Mouse (Mus musculus) splenic B cell, adult 2 months (primary cell): ENCODE measurements at regions not wholly inside any gene's neighbourhood (a gene's known extent, or its start where the extent isn't known, plus 50 kb on each side); places are given as distances from the start of the nearest gene placed in this dataset.

Source experiments
- DNase-seq: peaks from one replicate; pipeline ENCODE4 v3.0.0-alpha.2; 2011; ENCODE audit warnings: low read depth, low spot score
- H3K27me3 ChIP-seq: 2 replicates; pipeline ENCODE4 v1.6.1; 2012; ENCODE audit warnings: mild to moderate bottlenecking, low read length, moderate library complexity, mixed read lengths; ENCODE audit not compliant: control insufficient read depth, poor library complexity, insufficient read depth, severe bottlenecking
- H3K36me3 ChIP-seq: 2 replicates; pipeline ENCODE4 v1.6.1; 2012; ENCODE audit warnings: mild to moderate bottlenecking, low read length, moderate library complexity, mixed read lengths; ENCODE audit not compliant: control insufficient read depth, poor library complexity, insufficient read depth, severe bottlenecking

DNA sequence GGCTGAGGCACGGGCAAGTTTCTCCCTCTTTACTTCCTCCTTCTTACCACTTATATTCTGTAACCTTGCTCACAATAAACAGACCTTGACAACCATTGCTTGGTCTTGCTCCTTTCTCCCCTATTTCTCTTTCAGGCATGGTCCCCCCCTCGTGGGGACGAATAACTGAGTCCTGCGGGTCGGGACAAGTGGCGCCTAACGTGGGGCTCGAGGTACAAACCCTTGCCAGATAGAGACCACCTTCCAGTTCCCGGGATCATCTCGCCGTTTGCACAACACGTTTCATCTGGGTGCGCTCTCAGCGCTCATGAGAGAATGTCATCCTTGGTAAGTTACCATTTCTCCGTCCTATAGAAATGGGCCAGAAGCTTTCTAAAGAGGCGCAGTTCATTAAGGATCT, 79.6 kb upstream of the Foxn3 start:
- H3K27me3 ChIP-seq: no peaks in the 10 kb centered on the region
- peaks cover 7% of the 10 kb centered on the region for H3K36me3 ChIP-seq
- DNase-seq: no peak

DNA sequence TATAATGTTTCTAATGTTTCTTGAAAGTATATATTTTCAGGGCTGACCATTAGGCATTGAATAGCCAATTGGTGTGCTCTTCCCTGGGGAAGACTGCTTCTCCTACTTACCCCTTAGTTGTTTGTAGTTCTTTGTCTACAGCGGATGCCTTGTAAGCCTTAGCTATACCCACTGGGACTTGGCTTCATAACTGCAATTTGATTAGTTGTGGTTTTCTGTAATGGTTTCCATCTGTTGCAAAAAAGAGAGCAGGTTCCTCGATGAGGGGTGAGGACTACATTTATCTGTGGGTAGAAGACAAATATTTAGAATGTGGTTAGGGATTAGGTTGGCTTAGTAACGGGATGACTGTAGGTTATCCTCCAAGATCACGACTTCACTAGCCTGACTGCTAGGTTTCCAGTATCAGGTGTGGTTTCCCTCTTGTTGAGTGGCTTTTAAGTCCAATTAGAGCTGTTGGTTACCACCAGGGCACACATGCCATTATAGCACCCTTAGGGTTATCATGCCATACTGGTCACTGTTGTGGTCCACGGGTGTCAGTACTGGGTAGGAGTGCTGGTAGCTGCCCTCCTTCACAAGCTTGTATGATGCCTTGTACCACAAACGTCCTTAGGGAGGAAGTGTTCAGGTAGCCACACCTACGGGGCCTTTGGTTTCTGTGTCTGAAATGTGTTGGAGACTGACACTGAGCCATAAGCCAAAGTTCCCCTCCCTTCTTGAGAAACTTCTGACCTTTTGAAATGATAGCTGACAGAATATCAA, 78.9 kb upstream of the Foxn3 start:
- Histone ChIP-seq H3K27me3 (no peaks in the 10 kb centered on the region), H3K36me3 (peaks cover 7% of the 10 kb centered on the region)
- peak; percentile 78 for DNase-seq

DNA sequence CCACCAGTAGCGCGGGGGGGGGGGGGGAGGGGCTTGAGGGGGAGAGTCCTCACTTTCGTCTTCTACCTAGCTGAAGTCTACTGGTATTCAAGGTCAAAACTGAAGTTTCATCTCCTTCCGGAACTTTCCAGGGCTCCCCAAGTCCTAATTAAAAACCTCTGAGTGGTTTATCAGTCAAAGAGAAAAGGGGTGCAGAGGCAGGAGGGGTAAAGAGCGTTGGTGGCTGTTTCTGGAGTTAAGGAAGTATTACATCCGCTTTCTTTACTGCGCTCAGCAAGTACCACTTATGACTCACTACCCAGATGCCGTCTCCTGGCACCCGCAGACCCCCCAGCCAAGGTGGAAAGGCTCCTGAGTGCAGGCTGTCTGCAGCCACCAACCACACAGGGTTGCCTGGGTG, 77.9 kb upstream of the Foxn3 start:
- Histone ChIP-seq H3K36me3 (peaks cover 7% of the 10 kb centered on the region), H3K27me3 (no peaks in the 10 kb centered on the region)
- peak; percentile 84 for DNase-seq

DNA sequence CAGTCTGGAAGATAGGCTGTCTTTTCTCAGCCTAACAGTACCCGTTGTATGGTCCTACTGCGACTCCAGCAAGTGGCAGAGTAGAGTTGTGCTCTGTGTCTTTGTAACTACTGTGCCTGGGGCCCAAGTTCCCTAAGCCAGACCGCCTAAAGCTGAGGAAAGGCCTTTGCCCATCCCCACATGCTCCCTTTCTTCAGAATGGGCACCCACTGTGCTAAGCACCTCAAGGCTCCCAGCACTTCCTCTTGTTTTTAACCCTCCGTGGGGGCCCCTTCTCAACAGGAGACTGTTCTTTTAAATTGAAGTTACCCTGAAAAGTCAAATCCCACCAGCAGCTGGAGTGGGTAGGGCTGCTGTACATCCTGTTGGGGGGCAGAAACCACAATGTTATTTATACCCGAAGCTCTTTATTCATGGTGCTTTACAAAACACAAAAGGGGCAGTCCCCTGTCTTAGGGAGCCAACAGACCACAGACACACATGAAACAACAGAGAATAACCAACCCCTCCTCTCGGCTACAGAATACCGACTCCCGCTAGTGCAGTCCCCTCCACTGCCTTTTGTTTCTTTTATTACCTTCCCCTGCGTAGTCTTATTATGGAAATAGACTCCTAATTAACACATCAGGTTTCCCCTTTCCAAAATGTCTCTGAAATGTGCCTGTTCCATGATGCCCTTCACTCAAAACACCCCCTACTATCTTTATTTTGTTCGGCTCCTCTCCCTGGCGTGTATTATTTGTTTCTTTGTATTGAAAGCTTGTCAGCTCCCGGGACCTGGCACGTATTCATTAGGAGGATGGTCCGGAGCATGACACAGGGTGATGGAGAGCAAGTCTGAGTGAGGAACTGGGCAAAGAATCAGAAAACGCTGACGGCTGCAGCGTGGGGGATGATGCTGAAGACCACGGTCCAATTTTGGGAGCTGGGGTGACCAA, 77.1 kb upstream of the Foxn3 start:
- H3K36me3 ChIP-seq: peaks cover 7% of the 10 kb centered on the region
- DNase-seq: peak; percentile 85
- no peaks in the 10 kb centered on the region for H3K27me3 ChIP-seq

DNA sequence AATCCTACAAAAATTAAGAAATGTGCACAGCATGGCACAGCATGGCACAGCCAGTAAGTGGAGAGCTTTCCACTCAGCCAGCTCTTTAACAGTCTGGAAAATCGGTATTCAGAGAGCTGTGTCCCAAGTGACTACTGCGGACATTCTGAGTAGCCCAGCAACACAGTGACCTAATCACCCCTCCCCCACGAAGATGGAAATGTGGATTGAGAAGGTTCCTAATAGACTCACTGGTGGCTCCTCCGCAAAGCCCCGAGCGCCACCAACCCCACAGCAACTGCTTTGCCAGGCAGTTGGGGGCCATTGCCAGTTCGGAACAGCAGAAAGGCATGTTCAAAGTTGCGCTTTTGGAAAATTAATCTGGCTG, 76.4 kb upstream of the Foxn3 start:
- H3K36me3 ChIP-seq: peaks cover 5% of the 10 kb centered on the region
- DNase-seq: peak; percentile 32
- no peaks in the 10 kb centered on the region for H3K27me3 ChIP-seq

DNA sequence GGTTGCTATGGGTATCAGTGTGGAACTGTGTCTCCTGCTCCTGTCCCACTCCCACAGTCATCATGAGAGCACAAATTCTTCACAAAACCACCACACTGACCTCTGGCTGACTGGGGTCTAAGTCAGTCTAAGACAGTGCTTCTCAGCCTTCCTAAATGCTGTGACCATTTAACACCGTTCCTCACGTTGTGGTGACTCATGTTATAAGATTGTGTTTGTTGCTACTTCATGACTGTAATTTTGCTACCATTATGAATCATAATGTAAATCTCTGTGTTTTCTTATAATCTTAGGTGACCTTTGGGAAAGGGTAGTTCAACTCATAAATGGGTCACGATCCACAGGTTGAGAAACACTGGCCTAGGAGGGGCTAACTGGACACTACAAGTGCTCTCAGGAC, 75.7 kb upstream of the Foxn3 start:
- Histone ChIP-seq H3K36me3 (peaks cover under 1% of the 10 kb centered on the region; the same call in 1 of the 2 replicates), H3K27me3 (no peaks in the 10 kb centered on the region)
- DNase-seq: no peak

DNA sequence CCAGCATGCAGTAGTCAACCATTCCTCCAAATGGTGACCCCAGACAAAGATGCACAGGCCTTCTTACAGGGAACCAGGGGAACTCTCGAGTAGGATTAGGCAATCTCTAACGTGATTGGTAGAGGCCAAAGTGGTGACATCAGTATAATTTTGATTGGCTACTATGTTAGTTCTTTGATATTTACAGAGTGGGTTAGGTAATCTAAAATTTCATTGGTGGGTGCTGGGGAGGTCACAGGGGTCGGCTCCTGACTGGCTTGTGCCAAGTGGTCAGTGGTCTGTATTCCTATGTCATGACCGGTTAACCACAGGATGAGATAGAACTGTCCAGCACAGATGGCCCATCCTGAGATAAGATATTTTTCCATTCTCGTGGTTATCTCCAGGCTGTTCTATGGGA, 74.6 kb upstream of the Foxn3 start:
- no peaks in the 10 kb centered on the region for H3K36me3 ChIP-seq
- no peaks in the 10 kb centered on the region for H3K27me3 ChIP-seq
- no peak for DNase-seq

DNA sequence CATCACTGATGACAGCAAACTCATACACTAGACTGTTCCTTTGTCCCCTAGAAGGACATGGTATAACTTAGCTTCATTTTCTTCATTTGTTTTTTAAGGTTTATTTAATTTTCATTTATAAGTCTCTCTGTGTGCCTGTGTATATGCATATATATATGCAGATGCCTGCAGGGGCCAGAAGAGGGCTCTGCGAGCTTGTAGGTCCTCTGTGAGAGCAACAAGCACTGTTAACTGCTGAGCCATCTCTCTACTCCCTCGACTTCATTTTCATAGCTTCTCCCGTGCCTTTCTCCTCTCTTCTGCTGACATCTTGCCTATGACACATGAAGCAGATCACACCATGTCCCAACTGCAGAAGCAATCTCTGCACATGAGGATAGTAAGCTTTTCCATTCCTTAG, 72.9 kb upstream of the Foxn3 start:
- H3K27me3 ChIP-seq: no peaks in the 10 kb centered on the region
- DNase-seq: peak; percentile 42
- no peaks in the 10 kb centered on the region for H3K36me3 ChIP-seq

DNA sequence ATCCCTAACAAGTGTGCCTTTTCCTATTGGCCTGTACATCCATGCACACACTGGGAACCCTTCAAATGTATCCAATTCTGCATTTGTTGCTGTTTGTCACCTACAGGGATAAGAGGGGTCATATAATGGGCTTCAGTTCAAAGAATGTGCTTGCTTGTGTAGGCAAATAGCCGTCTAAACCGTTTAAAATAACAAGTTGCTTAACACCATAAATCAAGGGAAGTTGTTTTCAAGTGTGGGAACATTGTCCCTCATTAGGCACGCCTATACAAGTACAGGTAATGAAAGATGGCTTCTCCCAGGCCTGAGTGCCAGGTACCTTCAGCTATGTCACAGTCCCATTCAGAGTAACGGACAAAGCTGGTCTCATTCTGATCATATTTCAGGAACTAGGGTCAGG, 72.0 kb upstream of the Foxn3 start:
- no peak for DNase-seq
- Histone ChIP-seq H3K36me3 (no peaks in the 10 kb centered on the region), H3K27me3 (no peaks in the 10 kb centered on the region)

DNA sequence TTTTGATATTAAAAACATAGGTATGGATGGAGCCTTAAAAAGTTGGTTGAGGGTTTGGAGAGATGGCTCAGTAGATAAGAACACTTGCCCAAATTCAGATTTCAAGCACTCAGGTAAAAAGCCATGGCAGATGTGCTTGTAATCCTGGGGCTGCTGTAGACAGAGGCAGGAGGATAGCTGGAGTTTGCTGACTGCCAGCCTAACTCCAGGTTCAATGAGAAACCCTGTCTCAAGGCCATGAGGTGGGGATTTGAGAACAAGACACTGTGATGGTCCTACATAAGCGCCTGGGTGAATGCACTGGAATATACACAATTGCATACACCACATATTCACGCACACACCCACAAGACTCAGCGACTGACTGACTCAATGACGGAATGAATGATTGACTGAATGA, 71.3 kb upstream of the Foxn3 start:
- no peaks in the 10 kb centered on the region for H3K27me3 ChIP-seq
- DNase-seq: no peak
- H3K36me3 ChIP-seq: no peaks in the 10 kb centered on the region

DNA sequence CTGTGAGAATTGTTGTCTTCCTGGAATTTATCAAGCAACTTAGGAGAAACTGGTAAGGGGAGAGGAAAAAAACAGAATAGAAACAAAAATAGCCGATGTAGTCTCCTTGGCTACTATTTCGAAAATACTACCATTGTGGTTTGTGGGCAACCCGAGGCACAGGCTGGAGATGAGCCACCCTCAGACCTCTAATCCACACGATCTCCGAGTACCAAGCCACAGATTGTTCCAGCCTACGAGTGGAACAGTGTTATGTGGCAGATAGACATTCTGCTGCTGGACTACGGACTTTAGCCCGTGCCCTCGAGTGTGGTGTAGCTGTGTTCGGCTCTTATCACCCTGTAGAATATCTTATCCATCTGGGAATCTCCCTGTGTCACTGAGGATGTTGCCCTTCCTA, 70.3 kb upstream of the Foxn3 start:
- Histone ChIP-seq H3K36me3 (no peaks in the 10 kb centered on the region), H3K27me3 (no peaks in the 10 kb centered on the region)
- no peak for DNase-seq

DNA sequence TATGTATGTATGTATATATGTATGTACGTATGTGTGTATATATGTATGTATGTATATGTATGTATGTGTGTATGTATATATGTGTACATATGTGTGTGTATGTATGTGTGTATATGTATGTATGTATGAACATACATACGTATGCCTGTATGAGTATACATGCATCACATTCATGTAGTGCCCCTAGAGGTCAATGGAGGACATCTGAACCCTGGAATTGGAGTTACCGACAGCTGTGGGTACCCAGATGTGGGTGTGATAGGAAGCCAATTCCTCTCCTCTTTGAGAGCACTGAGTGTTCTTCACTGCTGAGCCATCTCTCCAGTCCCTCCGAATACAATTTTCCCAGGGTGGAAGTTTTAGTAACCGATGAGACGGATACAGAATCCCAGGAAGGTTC, 69.6 kb upstream of the Foxn3 start:
- no peaks in the 10 kb centered on the region for H3K27me3 ChIP-seq
- H3K36me3 ChIP-seq: no peaks in the 10 kb centered on the region
- no peak for DNase-seq

DNA sequence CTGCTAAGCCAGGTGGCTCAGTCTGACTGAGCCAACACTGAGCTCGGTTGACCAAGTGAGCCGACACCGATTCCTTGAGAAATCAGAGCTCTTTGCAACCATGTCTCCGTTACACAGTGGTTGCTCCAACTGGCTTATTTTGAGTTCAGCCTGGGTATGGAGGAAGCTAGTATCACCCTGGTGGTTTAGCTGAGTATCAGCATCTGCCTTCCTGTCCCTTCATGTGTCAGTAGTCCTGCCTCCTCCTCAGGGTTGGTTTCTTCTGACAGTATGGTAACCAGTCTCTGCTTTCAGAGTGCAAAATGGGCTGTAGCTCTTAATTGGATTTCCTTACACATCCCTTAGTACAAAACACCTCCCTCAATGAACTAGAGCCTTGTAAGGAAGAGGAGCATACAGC, 66.2 kb upstream of the Foxn3 start:
- no peaks in the 10 kb centered on the region for H3K36me3 ChIP-seq
- peak; percentile 57 for DNase-seq
- no peaks in the 10 kb centered on the region for H3K27me3 ChIP-seq

DNA sequence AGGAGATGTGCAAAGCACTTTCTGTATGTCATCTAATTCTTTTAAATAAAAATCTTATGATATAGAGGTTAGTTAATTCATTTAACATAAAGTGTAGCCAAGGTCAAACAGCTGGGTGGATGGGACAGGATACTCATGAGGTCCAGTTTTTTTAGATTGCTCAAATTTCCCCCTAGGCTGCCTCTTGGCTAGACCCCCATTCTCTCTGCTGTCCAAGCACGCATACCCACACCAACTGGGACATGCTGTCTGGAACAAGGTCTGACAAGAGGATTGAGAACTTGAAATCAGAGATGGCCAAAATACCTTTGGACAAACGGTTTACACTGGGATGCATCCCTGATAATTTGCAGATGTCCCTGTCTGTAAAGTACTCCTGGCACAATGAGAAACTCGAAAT, 65.0 kb upstream of the Foxn3 start:
- no peaks in the 10 kb centered on the region for H3K36me3 ChIP-seq
- no peaks in the 10 kb centered on the region for H3K27me3 ChIP-seq
- no peak for DNase-seq

DNA sequence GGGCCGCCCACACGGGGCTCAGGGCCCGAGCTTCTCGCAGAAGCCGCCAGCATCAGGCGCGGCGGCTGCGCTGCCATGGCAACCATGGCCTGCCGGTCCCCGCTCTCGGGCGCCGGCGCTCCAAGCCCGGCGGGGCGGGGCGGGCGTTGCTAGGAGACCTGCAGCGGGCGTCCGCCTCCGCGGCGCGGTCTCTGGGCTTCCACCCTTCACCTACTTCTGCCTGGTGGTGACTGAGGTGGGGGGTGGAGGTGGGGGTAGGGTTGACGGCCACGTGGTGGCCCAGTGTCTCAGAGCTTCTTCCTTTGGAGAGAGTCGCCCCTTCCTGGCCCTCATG, 64.5 kb upstream of the Foxn3 start:
- Histone ChIP-seq H3K27me3 (no peaks in the 10 kb centered on the region), H3K36me3 (no peaks in the 10 kb centered on the region)
- peak; percentile 95 for DNase-seq
